In the genomic region with DNA sequence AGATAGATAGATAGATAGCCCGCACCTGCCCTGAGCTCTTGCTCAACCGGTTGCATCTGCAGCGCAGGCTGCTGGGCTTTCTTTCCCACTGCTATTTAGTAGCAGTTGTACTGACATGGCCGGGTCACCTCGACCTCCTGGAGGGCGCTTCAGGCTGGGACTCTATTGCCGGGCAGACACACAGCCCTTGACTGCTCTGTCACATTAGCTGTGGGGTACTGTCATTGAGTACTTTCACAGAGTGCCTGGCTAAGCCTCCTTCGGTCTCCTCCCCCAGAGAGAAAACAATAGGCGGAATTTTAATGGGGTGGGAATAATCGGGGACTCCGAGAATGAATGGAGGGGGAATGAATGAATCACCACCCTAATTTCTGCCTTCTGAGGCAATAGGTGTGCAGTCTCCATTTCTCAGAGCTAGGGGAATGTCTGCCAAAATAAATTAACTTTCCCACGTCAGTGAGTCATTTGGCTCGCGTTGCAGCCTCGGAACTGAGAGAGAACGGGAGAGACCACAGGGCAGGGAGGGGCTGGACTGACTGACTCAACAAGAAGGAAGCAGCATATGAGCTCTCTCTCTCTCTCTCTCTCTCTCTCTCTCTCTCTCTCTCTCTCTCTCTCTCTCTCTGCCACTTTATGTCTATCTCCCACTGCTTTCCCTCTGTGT, we compare ENCODE assay signal across 8 mouse cellular contexts.
DNase-seq lines count a peak whose midpoint lies in the region; ATAC-seq and TF ChIP-seq lines count a peak whose summit lies in the region.

No protein-coding gene starts in this region.

- 0 out of 2 replicates have a peak overlapping the region, but pooled peaks have one; percentile 0 for H3K9ac ChIP-seq in embryonic facial prominence, embryonic 15.5 days
- peak overlapping the region; percentile 50 for H3K9ac ChIP-seq in limb, embryonic 14.5 days (ENCODE audit: low read depth, low read length, severe bottlenecking)
- H3K9ac ChIP-seq in midbrain, embryonic 14.5 days (replicated peaks; ENCODE audit: low read length): no peak overlapping the region

- H3K4me2 ChIP-seq in embryonic facial prominence, embryonic 15.5 days (replicated peaks): peak overlapping the region; percentile 58
- peak overlapping the region; percentile 55 for H3K4me2 ChIP-seq in limb, embryonic 14.5 days (replicated peaks; ENCODE audit: low read depth, low read length, severe bottlenecking)
- H3K4me2 ChIP-seq in midbrain, embryonic 14.5 days (ENCODE audit: low read length): peak overlapping the region; percentile 49

- no peak for TF ChIP-seq POLR2A in limb, embryonic 14.5 days (IDR thresholded peaks at IDR 0.05; ENCODE audit: borderline replicate concordance, extremely low read depth, insufficient read depth, insufficient read length)

- ATAC-seq in embryonic facial prominence, embryonic 15.5 days (ENCODE audit: insufficient number of reproducible peaks, low FRiP score, low TSS enrichment, low read depth): peak; percentile 81
- peak; percentile 79 for ATAC-seq in limb, embryonic 14.5 days (ENCODE audit: low FRiP score, low read depth)
- no peak for ATAC-seq in midbrain, embryonic 14.5 days (ENCODE audit: low FRiP score, low TSS enrichment)

- 5% methylated on average over 16 of the region's 16 CpGs for WGBS in embryonic facial prominence, embryonic 15.5 days
- WGBS in limb, embryonic 14.5 days: 6% methylated on average over 16 of the region's 16 CpGs
- 2% methylated on average over 16 of the region's 16 CpGs for WGBS in midbrain, embryonic 14.5 days

- H3K27ac ChIP-seq in embryonic facial prominence, embryonic 15.5 days (replicated peaks): peak overlapping the region; percentile 72
- peak overlapping the region; percentile 48; the same call in 1 of the 2 replicates for H3K27ac ChIP-seq in limb, embryonic 14.5 days (replicated peaks; ENCODE audit: low read depth, low read length)
- no peak overlapping the region for H3K27ac ChIP-seq in midbrain, embryonic 14.5 days (replicated peaks; ENCODE audit: low read depth, low read length)

- H3K9me3 ChIP-seq in embryonic facial prominence, embryonic 15.5 days (replicated peaks): no peaks in the 10 kb centered on the region
- H3K9me3 ChIP-seq in limb, embryonic 14.5 days (ENCODE audit: control insufficient read depth, low read length): no peaks in the 10 kb centered on the region
- H3K9me3 ChIP-seq in midbrain, embryonic 14.5 days (ENCODE audit: control insufficient read depth, low read length): no peaks in the 10 kb centered on the region

- no peaks in the 10 kb centered on the region for H3K27me3 ChIP-seq in embryonic facial prominence, embryonic 15.5 days
- no peaks in the 10 kb centered on the region for H3K27me3 ChIP-seq in limb, embryonic 14.5 days (ENCODE audit: control insufficient read depth, insufficient read depth, low read length)
- H3K27me3 ChIP-seq in midbrain, embryonic 14.5 days (ENCODE audit: control insufficient read depth, insufficient read depth, low read length): peaks cover 3% of the 10 kb centered on the region; the same call in 1 of the 2 replicates

- H3K36me3 ChIP-seq in embryonic facial prominence, embryonic 15.5 days: no peaks in the 10 kb centered on the region
- no peaks in the 10 kb centered on the region for H3K36me3 ChIP-seq in limb, embryonic 14.5 days (ENCODE audit: control insufficient read depth, insufficient read depth, low read length)
- no peaks in the 10 kb centered on the region for H3K36me3 ChIP-seq in midbrain, embryonic 14.5 days (ENCODE audit: control insufficient read depth, insufficient read depth, low read length)

- peak overlapping the region; percentile 24 for H3K4me3 ChIP-seq in embryonic facial prominence, embryonic 15.5 days (replicated peaks)
- peak overlapping the region; percentile 21 for H3K4me3 ChIP-seq in limb, embryonic 14.5 days (replicated peaks; ENCODE audit: low read length)
- 0 out of 2 replicates have a peak overlapping the region, but pooled peaks have one; percentile 14 for H3K4me3 ChIP-seq in midbrain, embryonic 14.5 days (replicated peaks; ENCODE audit: low read depth, low read length)

- H3K4me1 ChIP-seq in embryonic facial prominence, embryonic 15.5 days: peaks cover 20% of the 10 kb centered on the region
- H3K4me1 ChIP-seq in limb, embryonic 14.5 days (ENCODE audit: control insufficient read depth, insufficient read depth, low read length): peaks cover 16% of the 10 kb centered on the region
- peaks cover 11% of the 10 kb centered on the region for H3K4me1 ChIP-seq in midbrain, embryonic 14.5 days (ENCODE audit: control insufficient read depth, insufficient read depth, low read length)

- peak; percentile 85 for DNase-seq in adipocyte (ENCODE audit: low spot score)
- peak; percentile 90 for DNase-seq in heart, adult 9 months (ENCODE audit: low spot score in 2 of 2)
- DNase-seq in kidney, adult 8-10 months: peak; percentile 15 to 31
- peak; percentile 89 for DNase-seq in limb, embryonic 14.5 days (ENCODE audit: low spot score)
- peak; percentile 68 for DNase-seq in midbrain, embryonic 14.5 days
- DNase-seq in urinary bladder, adult 2 months (ENCODE audit: low spot score): peak; percentile 36
- no peak for DNase-seq in cerebellum, postnatal 4 days (ENCODE audit: low spot score in 2 of 2)

Comparison
In these comparisons a context has a peak if more than half of its experiments do, and no peak if none do; other contexts are left out.
1. DNase-seq: peak in adipocyte (single experiment), heart, adult 9 months (2 of 2), kidney, adult 8-10 months (2 of 2), limb, embryonic 14.5 days (single experiment), midbrain, embryonic 14.5 days (single experiment) and urinary bladder, adult 2 months (single experiment); none in cerebellum, postnatal 4 days (0 of 2).
2. Peak in every context shown above with its lines, with median percentiles within 50 percentile points of each other: H3K4me2 ChIP-seq and H3K4me3 ChIP-seq.